Mouse (Mus musculus) adrenal gland, postnatal 4 days (tissue): ENCODE data around the gene St6galnac4. TPM values are rescaled to one million over a fixed set of nuclear protein-coding genes. Genes with fewer than 3 reads are reported as not detected.

Experiments used
- DNase-seq, 2 experiments: peaks; one replicate each; pipeline ENCODE4 v3.0.0; 2021 to 2022; ENCODE audit warnings: low spot score in 2 of 2, mixed read lengths in 2 of 2
- total RNA-seq, 2 experiments: library from RNA; stranded (reverse); gene quantifications; 2 replicates each; pipeline ENCODE4 v1.2.3; 2021

St6galnac4 gene
- total RNA-seq, 2 experiments from 2014 or later: 16.4 to 19.4 TPM

DNA sequence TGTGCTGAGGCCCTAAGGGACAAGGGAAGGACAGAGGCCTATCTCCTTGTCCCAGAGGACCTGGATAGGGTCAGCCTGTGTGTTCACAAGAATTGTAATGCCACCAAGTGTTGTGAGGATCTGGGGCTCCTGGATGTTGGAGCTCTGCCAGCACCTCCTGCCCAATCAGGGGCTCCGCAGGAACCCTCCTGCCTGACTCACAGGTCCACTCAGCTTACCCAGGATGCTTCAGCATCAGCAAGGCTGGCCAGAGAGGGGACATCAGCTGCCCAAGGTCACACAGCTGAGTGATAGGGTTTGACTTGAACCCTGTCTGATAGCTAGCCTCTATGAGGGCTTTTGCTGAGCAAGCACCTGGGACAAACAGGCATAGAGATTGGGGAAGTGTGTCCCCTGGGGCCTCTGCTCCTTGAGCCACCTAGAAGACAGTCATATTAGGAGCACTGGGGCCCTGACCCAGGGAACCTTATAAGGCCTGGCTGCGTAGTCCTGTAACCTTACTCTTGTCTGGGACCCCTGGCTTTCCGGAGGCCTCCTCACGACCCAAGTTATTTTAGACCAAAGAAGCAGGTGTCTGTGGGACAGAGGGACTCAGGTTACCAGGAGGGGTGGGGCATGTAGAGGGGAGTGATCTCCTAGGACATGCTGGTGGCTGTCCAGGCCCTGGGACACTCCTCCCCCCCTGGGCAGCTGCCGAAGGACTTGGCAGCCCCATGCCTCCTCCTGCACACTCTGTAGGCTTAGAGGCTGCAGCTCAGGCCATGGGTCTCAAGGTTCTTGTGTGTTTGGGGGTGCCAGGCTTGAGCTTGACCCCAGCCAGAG lies 39.2 kb downstream of the St6galnac4 start:
- no peak for DNase-seq

DNA sequence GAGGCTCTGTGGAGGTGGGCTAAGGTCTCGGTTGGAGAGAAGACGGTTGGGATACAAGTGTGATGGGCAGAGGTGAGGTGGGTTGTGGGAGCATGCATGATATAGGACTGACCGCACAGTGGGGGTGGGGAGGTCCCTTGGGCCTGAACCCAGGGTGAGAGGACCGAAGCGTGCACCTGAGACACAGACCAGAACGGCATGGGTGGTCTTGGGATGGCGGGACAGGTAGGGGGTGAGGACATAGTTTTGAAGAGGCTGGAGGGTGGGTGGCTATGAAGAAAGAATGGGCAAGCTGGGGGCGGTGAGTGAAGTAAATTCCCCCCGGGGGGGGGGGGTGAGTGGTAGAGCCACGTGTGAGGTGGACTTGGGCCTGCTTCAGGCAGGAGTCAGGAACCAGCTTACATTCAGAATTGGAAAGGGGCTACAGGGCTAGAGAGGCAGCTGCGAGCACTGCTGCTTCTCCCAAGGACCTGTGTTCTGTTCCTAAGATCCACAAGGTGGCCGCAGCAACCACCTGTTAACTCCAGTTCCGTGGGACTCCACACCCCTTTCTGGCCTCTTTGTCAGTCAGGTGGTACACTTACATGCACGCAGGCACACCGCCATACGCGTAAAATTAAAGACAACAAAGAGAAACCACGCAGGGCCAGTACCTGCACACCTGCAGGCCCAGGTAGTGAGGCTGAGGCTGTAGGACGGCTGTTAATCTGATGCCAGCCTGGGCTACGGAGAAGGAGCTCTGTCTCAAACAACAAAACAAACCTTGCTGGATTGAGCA lies 40.6 kb downstream of the St6galnac4 start:
- DNase-seq: no peak

DNA sequence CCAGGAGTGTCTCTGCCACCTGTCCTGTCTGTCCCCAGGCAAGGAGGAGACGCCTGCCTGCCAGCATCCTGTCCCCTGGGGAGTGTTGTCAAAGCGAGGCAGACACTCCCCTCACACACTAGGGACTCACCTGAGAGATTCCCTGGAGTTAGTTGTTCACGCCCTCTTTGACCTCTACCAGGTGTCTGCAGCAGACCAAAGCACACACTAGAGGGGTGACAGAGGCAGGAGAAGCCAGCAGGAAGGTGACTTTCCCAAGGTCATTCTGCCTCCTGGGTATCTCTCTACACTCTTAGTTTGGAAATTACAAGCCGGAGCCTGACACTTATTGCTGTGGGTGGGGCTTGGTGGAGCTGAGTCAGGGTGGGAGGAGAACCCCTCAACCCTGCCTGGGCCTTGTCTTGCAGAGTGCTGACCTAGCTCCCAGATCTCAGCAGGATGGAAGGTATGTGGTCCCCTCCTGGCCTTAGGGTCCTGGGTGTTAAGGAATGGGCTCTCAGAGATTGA lies 41.2 kb downstream of the St6galnac4 start:
- DNase-seq: no peak

DNA sequence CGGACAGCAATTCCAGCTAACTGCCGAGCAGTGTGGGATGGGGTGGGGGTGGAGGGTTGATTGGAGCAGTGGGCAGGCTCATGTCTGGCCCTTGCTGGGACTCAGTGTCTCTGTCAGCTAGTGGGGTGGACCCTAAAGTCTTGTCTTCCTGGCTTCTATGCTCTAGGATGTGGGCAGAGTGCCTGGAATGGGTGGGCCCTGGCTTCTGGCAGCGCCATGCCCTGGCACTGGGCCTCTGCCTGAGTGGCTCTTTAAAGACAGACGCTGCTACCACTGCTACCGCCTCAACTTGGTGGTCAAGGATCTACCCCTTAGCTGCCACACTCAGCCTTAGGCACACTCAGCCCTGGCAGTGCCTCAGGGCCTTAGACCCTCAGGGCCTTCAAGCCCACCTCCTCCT lies 41.8 kb downstream of the St6galnac4 start:
- DNase-seq: no peak

DNA sequence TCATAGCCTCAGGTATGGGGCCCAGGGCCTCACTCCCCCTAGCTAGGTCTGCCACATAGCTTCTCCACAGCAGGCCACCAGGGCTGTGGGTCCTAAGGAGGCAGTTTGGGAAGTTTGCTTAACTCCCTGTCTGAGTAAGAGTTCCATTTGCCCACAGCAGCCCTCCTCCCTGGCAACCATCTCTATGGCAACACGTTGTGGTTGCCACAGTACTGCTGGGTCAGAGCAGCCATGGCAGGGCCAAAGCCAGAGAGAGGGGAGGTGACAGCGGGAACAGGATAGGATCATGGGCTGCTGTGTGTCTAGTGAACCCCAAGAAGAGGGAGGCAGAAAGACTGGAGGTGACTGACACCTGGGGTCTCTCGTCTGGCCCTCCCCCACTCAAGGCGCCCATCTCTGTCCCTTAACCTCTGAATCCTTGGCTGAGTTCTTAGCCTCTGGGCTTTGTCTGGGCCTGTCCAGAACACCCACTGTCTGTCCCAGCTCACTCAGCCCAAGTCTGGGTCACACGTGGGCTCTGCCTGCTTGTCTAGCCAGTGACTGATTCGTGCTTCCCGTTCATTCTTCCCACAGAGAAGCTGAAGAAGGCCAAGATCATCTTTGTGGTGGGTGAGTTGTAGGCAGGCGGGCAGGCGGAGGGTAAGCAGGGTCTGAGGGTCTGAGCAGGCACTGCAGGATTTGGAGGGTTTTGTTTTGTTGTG lies 42.5 kb downstream of the St6galnac4 start:
- DNase-seq: no peak

DNA sequence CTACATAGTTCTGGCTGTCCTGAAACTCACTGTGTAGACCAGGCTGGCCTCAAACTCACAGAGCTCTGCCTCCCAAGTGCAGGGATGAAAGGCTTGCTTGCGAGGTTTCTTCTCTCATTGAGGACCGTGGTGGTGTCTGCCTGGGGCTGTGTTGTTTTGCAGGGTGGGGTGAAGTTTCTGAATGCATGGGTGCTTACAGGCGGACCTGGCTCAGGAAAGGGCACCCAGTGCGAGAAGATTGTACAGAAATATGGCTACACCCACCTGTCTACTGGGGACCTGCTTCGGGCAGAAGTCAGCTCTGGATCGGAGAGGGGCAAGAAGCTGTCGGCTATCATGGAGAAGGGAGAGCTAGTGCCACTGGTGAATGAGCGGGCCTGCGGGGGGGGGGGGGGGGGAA lies 43.1 kb downstream of the St6galnac4 start:
- no peak for DNase-seq

DNA sequence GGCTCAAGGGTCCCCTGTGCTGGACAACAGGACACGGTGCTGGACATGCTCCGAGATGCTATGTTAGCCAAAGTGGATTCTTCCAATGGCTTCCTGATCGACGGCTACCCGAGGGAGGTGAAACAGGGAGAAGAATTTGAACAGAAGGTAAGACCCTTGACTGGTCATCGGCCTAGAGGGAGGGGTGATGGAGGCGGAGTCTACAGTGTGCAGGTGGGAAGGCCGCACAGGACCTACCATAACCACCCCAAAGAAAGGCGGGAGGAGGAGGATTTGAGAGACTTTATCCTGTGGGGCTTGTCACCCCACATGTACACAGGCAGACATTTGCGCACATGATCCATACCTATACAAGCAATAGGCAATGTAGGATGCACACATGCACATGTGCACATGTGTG lies 44.2 kb downstream of the St6galnac4 start:
- no peak for DNase-seq

DNA sequence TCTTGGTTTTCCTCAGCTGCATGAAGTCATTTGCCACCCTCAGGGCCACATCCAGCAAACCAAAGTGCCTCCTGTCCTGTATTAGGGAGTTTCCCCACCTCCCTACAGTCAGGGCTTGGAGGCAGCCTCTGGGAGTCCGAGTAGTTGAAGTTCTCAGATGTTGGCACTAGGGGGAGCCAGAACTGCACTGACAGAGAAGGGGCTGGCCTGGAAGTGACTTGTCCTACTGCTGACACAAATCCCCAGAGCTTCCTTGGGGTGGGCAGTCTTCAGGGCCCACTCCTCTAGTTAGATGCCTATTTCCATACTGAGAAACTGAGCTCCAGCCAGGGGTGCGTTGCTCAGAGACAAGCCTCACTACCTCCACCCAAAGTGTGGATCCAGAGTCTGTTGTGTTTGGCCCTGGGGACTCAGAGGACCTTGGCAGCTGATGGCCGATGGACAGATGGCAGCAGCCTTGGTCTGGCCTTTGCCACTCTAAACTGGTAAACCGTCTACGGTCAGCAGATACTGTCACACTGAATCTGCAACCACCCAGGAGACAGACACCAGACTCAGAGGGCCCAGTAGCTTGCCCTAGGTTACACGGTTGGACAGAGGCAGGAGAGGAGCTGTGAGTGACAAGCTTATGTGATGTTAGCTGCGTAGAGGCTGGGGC lies 45.0 kb downstream of the St6galnac4 start:
- peak in 1 of 2 experiments; percentile 71 for DNase-seq

DNA sequence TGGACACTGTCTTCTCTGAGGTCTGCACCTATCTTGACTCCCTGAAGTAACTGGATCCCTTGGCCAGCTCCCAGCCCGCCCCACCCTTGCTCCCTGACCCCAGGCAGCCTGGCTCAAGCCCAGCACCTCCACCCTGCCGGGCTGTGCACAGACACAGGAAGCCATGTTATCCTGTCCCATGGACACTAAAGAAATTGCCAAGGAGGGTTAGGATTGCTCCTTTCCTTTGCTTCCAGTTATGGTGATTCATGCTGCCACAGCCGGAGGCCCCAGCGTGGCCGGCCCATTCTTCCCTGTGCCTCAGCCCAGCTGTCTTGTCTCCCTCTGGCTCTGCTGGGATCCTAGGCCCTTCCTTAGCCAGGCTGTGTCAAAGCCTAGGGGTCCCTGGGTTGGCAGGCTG lies 46.8 kb downstream of the St6galnac4 start:
- no peak for DNase-seq

DNA sequence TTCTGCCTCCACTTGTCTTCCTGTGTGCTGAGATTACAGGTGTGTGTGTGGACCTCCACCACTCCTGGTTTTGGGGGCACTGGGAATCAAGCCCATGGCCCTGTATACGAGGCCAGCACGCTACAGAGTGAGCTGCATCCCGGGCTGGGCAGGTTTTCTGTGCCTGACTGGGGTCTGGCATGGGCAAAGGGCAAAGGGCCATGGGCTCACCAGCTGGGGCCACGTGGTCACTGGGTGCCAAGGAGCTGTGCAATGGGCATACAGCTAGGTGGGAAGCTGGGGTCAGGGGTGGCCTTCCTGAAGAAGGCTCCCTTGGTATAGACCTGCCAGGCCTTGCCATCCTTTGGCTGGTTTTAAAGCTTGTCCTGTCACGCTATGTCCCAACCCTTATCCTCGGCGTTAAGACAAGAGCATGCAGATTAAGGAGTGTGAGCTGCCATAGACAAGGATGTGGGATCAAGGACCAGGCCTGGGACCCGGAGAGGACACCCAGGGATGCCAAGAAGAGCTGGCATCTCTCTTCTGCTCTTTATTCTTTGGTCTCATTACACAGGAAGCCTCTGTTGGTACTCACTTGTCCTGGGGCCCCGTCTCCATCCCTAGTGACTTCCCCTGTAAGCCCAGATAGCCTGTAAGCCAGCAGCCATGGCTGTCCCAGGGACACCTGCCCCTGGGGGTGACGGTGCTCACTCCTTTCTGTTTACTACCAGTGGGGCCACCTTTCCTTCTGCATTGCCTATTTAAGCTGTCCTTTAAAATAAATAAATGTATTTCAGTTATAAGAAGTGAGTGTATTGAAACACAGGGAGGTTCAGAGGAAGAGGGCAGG lies 47.6 kb downstream of the St6galnac4 start:
- DNase-seq: no peak

DNA sequence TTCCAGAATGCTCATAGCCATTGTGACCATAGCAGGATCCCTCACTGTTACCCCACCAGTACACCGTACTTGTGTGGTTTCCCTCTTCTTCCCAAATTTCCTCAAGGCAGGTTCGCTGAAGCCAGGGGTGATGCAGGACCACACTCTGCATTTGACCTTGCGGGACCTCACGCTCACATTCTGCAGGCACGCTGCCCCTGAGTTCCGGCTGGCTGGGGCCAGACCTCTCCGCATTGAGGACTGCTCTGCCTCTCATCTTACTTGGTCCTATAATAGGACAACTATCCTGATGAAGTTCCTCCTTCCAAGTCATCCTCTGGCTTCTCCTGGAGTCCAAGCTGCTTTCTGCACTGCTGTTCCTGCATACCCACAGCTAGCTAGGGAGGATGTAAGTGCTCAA lies 49.7 kb downstream of the St6galnac4 start:
- no peak for DNase-seq

DNA sequence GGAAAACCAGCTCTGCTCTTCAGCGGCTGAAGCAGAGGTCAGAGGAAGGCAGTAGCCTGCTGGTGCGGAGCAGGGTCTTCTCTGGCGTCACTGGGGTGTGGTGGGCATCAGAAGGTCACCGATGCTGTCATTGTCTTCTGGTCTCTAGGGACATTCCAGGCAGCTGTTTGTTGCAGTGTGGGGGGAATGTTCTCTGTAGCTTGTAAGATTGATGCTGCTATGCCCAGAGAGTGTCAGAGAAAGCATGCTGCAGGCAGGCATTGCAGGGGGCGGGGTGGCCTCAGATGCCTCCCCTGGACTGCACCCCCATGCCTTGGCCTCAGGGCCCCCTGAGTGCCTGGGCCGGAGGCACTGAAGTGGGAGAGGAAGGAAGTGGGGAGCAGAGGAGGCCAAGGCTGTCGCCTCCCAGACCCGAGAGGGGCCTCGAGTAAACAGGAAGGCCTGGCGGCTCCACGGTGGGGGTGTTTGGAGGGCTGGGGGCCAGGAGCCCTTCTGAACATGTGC lies 50.9 kb downstream of the St6galnac4 start:
- no peak for DNase-seq

DNA sequence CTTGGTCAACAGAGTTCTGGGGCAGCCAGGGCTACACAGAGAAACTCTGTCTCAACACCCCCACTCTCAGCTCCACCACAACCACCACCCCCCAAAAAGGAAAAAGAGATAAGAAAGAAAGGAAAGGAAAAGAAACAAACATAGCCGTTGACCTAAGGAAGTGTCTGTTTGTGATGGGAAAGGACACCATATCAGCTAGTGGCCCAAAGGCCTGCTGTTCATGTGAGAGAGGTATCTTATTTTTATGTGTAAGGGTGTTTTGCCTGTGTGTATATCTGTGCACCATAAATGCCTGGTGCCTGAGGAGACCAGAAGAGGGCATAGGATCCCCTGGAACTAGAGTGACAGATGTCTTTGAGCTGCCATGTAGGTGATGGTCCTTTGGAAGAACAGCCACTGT lies 52.7 kb downstream of the St6galnac4 start:
- DNase-seq: no peak

DNA sequence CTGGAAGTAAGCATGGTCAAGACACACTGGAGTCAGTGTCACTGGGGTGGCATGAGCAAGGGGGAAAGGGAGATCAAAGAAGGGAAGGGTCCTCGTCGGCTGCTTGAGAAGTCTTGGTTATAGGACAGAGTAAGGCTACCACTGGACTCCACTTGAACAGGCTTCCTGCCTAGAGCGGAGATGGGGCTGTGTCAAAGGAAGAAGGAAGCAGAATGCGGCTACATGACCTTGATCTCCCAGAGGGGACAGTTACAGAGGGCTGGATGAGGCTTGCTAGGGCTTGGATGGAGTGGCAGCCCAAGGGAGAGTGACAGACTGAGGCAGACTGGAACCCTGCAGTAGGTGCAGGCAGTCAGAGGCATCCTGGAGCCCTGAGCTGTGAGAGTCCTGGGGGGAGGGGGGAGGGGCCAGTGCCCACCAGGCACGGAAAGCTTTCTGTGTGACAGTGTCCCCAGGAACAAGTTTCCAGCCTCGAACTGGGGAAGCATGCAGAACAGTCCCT lies 53.7 kb downstream of the St6galnac4 start:
- no peak for DNase-seq

DNA sequence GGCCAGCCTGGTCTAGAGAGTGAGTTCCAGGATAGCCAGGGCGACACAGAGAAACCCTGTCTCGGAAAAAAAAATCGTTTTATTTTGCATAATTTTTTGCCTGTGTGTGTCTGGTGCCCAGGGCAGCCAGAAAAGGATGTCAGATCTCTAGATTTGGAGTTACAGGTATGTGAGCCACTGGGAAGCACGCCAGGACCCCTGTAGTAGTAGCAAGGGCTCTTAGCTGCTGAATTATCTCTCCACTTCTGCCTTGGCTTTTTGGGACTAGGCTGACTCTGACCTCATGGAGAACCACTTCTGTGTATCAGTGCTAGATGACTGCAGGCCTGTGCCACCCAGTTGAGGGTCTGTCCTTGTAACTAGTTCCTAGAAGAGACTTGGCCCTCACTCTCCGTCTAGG lies 54.9 kb downstream of the St6galnac4 start:
- no peak for DNase-seq

DNA sequence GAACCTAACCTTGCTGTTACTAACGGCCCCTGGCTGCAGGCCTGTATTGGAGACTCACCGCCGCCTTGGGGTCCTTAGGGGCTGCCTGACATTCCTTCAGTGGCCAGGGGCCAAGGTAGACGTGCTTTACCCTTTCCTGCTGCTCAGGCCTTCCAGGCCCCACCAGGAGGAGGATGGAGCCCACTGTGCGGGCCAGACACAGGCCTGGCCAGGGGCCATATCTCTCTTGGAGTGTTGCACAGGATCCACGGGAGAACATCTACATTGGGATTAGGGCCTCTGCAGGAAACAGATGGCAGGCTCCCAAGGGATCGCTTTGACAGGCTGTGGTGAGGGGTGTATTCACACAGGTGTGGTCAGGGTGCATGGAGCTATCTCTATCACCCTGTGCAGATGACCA lies 55.9 kb downstream of the St6galnac4 start:
- DNase-seq: no peak

DNA sequence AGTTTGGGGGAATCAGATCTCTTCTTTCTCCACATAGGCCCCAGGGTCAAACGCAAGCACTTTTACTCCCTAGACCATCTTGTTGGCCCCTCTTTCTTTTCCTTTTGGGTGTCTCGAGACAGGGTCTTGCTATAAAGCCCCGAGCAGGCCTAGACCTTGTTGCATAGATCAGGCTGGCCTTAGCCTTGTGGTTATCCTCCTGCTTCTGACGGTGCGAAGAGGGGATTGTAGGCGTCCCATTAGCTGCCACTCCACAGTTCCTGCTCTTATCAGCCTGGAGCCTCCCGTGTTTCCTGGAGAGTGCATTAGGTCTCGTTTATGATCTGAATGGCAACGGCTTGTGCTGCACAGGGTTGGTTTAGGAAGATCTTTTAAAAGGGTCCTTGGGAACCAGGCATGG lies 57.2 kb downstream of the St6galnac4 start:
- DNase-seq: no peak

DNA sequence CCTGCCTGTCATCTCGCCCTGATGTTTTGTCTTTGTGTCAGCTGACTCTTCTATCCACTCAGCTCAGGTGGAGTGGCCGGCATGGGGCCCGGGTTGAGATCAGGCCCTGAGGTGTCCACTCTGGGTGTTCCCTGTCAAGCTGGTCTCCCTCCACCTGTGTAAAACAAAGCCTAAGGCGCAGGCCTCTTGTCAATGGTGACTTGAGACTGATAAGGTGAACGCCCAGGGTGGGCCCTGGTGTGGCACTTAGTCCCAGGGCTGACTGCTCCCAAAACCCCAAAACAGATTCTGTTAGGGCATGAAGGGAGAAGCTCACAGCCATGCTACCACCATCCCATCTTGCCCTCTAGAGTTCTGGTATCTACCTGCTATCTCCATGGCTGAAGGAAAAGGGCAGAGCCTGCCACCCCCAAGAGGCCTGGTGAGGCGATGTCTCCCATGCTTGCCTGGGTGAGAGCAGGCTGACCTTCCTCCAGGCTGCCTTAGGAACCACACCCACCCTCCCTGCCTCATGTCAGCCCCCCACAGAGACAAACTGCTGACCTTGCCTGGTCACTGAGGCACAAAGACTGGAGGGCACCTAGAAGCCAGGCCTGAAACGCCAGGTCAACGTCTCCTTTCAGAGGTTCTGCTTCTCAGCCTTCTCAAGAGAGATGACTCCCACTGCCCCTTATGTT lies 58.0 kb downstream of the St6galnac4 start:
- DNase-seq: no peak

DNA sequence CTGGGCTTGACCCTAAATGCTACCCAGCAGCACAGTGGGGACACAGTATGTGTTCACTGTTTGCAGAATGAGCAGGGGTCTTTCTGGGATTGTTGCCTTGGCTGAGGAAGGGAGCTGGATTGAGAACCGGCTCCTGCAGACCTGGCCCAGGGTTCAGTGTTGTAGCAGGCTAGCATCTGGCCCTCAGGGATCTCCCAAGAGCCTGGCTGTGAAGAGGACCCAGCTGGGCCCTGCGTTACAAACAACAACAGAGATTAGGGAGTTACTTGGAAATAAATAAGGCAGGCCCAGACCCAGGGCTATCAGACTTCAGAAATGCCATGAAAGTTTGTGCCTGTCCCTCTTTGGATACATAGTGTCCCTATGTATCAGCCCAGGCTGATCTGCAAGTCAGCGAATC lies 58.8 kb downstream of the St6galnac4 start:
- no peak for DNase-seq
